Mouse (Mus musculus) forebrain, embryonic 10.5 days (tissue): ENCODE data around the gene Magohb. TPM values are rescaled to one million over a fixed set of nuclear protein-coding genes. Genes with fewer than 3 reads are reported as not detected.
"Not testable (repeated sequence)": the region's sequence is repeated elsewhere in the genome, so short reads cannot be mapped to it uniquely, and the experiment has no call there.

Source experiments
- DNase-seq: peaks from one replicate; pipeline ENCODE4 v3.0.0-alpha.2; 2017; ENCODE audit warnings: low spot score; ENCODE audit errors: extremely low spot score
- H3K27ac ChIP-seq: fragments of 300-500 bp; sonication (generic); 2 replicates; pipeline ENCODE4 v1.5.1; 2016; ENCODE audit warnings: mild to moderate bottlenecking
- H3K27me3 ChIP-seq: fragments of 300-500 bp; sonication (generic); 2 replicates; pipeline ENCODE4 v1.6.1; 2016; ENCODE audit warnings: mild to moderate bottlenecking; ENCODE audit not compliant: poor library complexity, severe bottlenecking
- H3K36me3 ChIP-seq: fragments of 300-500 bp; sonication (generic); replicated peaks from 2 replicates; pipeline ENCODE4 v1.6.1; 2016; ENCODE audit warnings: mild to moderate bottlenecking, moderate library complexity
- H3K4me1 ChIP-seq: fragments of 300-500 bp; sonication (generic); 2 replicates; pipeline ENCODE4 v1.6.1; 2016
- H3K4me3 ChIP-seq: fragments of 300-500 bp; sonication (generic); 2 replicates; pipeline ENCODE4 v1.5.1; 2016; ENCODE audit warnings: mild to moderate bottlenecking, moderate library complexity
- H3K9me3 ChIP-seq: fragments of 300-500 bp; sonication (generic); 2 replicates; pipeline ENCODE4 v1.6.1; 2016; ENCODE audit warnings: mild to moderate bottlenecking, moderate library complexity
- WGBS: fragments of 180-500 bp; shearing (Covaris S2); methylation state at CpG from one replicate; pipeline ENCODE4 v1.1.7; 2016; 5-methylcytosine and 5-hydroxymethylcytosine counted together
- polyA plus RNA-seq: library from polyadenylated mRNA; unstranded; fragments of >200 nt; fragmentation: Nextera tagmentation; extraction: Ambion mirVana; gene quantifications from 2 replicates; pipeline ENCODE4 v1.2.1, GENCODE M21; 2016

Gene Magohb
- polyA plus RNA-seq, 1 experiment from 2014 or later: 59.9 TPM

DNA sequence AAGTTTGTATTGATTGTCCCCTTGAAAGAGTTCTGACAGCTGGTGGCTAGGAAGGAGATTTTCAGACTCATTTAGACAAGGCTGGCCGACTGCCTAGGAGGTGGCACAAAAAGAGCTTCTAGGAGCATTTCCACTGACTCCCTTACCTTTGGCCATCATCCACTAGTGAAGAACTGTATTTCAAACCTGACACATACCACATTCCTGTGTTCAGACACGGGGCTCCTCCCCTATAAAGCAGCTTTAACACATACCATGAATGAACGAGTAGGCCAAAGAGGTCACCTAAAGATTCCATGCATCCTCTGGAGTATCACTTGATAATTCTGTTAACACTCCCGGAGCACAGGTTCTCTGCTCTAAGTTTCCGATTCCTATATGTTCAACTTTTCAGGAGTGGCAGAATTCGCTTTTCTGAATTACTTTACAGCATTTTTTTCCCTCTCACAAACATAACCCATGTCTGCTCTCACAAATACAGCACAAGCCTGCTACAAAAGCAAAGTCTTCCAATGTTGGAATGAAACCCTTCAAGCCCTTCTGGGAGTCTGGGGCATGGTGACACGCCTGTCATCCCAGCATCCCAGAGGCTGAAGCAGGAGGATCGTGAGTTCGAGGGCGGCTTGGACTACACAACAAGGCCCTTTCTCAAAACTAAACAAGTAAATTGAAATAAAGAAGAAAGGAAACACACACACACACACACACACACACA is 611 bp downstream of the Magohb start:
- H3K36me3 ChIP-seq: peaks cover 12% of the 10 kb centered on the region
- H3K27me3 ChIP-seq: no peaks in the 10 kb centered on the region
- H3K4me3 ChIP-seq: peak overlapping the region; percentile 73
- H3K4me1 ChIP-seq: peaks cover 10% of the 10 kb centered on the region
- WGBS: 35% methylated on average over 10 of the region's 10 CpGs
- peak overlapping the region; percentile 91 for H3K27ac ChIP-seq
- peak; percentile 15 for DNase-seq
- no peaks in the 10 kb centered on the region for H3K9me3 ChIP-seq

GRCm38 (mm10) chr6:131290430-131290829 is 2.6 kb downstream of the Magohb start:
- Histone ChIP-seq H3K36me3 (peaks cover 28% of the 10 kb centered on the region), H3K4me3 (no peak overlapping the region), H3K27ac (no peak overlapping the region), H3K9me3 (no peaks in the 10 kb centered on the region), H3K27me3 (no peaks in the 10 kb centered on the region), H3K4me1 (peaks cover 10% of the 10 kb centered on the region)
- no peak for DNase-seq
- 33% methylated on average over 2 of the region's 2 CpGs for WGBS

DNA sequence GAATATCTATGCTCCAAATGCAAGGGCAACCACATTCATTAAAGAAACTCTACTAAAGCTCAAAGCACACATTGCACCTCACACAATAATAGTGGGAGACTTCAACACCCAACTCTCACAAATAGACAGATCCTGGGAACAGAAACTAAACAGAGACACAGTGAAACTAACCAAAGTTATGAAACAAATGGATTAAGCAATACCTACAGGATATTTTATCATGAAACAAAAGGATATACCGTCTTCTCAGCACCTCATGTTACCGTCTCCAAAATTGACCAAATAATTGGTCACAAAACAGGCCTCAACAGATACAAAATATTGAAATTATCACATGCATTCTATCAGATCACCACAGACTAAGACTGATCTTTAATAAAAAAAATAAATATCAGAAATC is 14.9 kb downstream of the Magohb start:
- 94% methylated on average over 2 of the region's 2 CpGs for WGBS
- peaks cover 20% of the 10 kb centered on the region for H3K36me3 ChIP-seq
- not testable (repeated sequence) for H3K9me3 ChIP-seq, H3K4me3 ChIP-seq, H3K27ac ChIP-seq, H3K27me3 ChIP-seq, DNase-seq, H3K4me1 ChIP-seq

- Histone ChIP-seq H3K9me3 (no peaks in the 10 kb centered on the region), H3K4me1 (no peaks in the 10 kb centered on the region), H3K27me3 (no peaks in the 10 kb centered on the region), H3K4me3 (no peak overlapping the region), H3K36me3 (peaks cover 5% of the 10 kb centered on the region), H3K27ac (no peak overlapping the region)
- no peak for DNase-seq
- 92% methylated on average over 4 of the region's 4 CpGs for WGBS
Measured at GRCm38 (mm10) chr6:131276659-131277058, 16.4 kb downstream of the Magohb start.

- H3K9me3 ChIP-seq: 0 out of 2 replicates have a peak, but pooled peaks cover 2% of the 10 kb centered on the region
- no peak overlapping the region for H3K4me3 ChIP-seq
- H3K27ac ChIP-seq: no peak overlapping the region
- H3K4me1 ChIP-seq: no peaks in the 10 kb centered on the region
- peaks cover 3% of the 10 kb centered on the region for H3K36me3 ChIP-seq
- 89% methylated on average over 1 of the region's 1 CpGs for WGBS
- H3K27me3 ChIP-seq: no peaks in the 10 kb centered on the region
- no peak for DNase-seq
Measured at GRCm38 (mm10) chr6:131272311-131272710, 20.7 kb downstream of the Magohb start.

DNA sequence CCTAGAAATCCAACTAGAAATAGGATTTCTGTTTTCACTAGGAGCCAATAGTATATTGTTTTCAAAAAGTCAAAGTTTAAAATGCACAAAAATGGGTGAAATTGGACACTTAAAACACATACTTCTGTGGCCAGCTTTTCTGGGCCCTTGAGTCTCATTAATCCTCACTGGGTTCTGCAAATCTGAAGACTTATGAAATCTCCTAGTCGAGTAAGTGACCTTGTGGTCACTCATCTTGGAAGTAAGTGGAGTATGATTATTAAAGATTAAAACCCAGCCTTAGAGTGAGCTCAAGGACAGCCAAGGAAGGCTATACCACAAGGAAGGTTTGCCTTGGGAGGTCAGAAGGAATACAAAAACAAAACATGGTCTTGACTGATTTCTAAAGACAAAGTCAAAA is 22.7 kb downstream of the Magohb start:
- WGBS: 74% methylated on average over 1 of the region's 1 CpGs
- Histone ChIP-seq H3K36me3 (no peaks in the 10 kb centered on the region), H3K27ac (no peak overlapping the region), H3K27me3 (no peaks in the 10 kb centered on the region), H3K9me3 (0 out of 2 replicates have a peak, but pooled peaks cover 2% of the 10 kb centered on the region), H3K4me3 (no peak overlapping the region), H3K4me1 (no peaks in the 10 kb centered on the region)
- no peak for DNase-seq

DNA sequence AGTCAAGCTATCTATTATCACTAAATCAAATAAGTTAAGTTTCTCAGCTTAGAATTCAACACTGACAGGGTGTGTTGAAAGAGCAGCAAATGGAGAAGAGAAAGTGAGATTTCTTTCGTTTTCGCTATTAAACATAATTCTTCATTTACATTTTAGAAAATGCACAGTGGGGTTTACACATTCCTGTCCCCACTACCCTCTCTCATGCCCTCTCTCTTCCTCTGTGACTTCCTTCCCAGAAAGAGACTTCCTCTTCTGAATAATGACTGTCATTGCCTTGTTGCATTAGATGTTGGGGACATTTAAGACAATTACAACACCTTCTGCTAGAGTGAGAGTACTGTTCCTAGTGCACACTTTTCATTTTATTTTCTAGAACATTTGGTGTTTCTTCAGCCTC is 23.4 kb downstream of the Magohb start:
- H3K27ac ChIP-seq: no peak overlapping the region
- H3K4me3 ChIP-seq: no peak overlapping the region
- no peak for DNase-seq
- no peaks in the 10 kb centered on the region for H3K27me3 ChIP-seq
- 92% methylated on average over 2 of the region's 2 CpGs for WGBS
- H3K9me3 ChIP-seq: peaks cover 4% of the 10 kb centered on the region
- no peaks in the 10 kb centered on the region for H3K4me1 ChIP-seq
- no peaks in the 10 kb centered on the region for H3K36me3 ChIP-seq

DNA sequence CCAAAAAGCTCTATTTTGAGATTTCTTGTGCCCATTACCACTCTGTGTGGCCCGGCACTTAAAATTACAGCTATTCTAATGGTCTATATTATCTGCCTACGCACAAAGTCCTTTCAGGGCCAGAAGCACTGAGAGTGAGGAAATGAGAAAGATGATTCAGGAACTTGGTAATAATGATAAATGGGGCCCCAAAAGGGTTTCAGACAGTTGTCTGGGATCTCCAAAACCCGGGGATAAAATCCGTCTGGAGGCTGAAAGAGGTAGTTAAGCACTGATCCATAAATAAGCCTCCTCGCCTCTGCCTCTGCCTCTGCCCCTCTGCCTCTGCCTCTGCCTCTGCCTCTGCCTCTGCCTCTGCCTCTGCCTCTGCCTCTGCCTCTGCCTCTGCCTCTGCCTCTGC is 28.9 kb downstream of the Magohb start:
- no peak overlapping the region for H3K4me3 ChIP-seq
- H3K9me3 ChIP-seq: peaks cover 25% of the 10 kb centered on the region
- no peaks in the 10 kb centered on the region for H3K4me1 ChIP-seq
- H3K27ac ChIP-seq: no peak overlapping the region
- H3K36me3 ChIP-seq: no peaks in the 10 kb centered on the region
- 74% methylated on average over 5 of the region's 5 CpGs for WGBS
- no peaks in the 10 kb centered on the region for H3K27me3 ChIP-seq
- DNase-seq: no peak

GRCm38 (mm10) chr6:131262778-131263177 is 30.3 kb downstream of the Magohb start:
- Histone ChIP-seq H3K27me3 (no peaks in the 10 kb centered on the region), H3K4me1 (no peaks in the 10 kb centered on the region), H3K36me3 (no peaks in the 10 kb centered on the region), H3K9me3 (peaks cover 23% of the 10 kb centered on the region), H3K27ac (no peak overlapping the region), H3K4me3 (no peak overlapping the region)
- DNase-seq: no peak
- 66% methylated on average over 3 of the region's 3 CpGs for WGBS

- Histone ChIP-seq H3K36me3 (no peaks in the 10 kb centered on the region), H3K9me3 (peaks cover 23% of the 10 kb centered on the region), H3K27me3 (no peaks in the 10 kb centered on the region), H3K4me3 (no peak overlapping the region), H3K4me1 (no peaks in the 10 kb centered on the region), H3K27ac (no peak overlapping the region)
- WGBS: 82% methylated on average over 3 of the region's 3 CpGs
- DNase-seq: no peak
Measured at GRCm38 (mm10) chr6:131262009-131262408, 31.0 kb downstream of the Magohb start.

GRCm38 (mm10) chr6:131247206-131247605 is 45.8 kb downstream of the Magohb start, which contains the start of gene Klra2:
Klra2 (minus strand) TSS chr6:131247362.
- H3K4me3 ChIP-seq: no peak within 1 kb of the TSS
- peaks cover 4% of the 10 kb centered on the region; the same call in 1 of the 2 replicates for H3K9me3 ChIP-seq
- H3K36me3 ChIP-seq: no peaks in the 10 kb centered on the region
- no peak for DNase-seq
- WGBS: 94% methylated on average over 2 of the region's 2 CpGs
- no peaks in the 10 kb centered on the region for H3K27me3 ChIP-seq
- no peak within 1 kb of the TSS for H3K27ac ChIP-seq
- H3K4me1 ChIP-seq: no peaks in the 10 kb centered on the region

DNA sequence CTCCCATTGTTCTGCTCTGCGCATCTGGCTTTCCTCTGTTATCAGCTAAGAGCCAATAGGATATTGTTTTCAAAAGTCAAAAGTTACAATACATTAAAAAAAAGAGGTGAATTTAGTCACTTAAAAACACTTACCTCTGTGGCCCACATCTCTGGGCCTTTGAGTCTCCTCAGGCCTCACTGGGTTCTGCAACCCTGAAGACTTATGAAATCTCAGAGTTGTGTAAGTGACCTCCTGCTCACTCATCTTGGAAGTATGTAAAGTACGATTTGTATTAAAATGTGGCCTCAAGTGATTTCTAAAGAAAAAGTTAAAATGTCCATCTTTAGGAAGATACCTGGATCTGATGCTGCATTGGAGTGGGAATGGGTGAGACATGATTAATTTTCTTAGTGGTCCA is 48.0 kb downstream of the Magohb start:
- no peak for DNase-seq
- 83% methylated on average over 2 of the region's 2 CpGs for WGBS
- no peaks in the 10 kb centered on the region for H3K36me3 ChIP-seq
- H3K4me3 ChIP-seq: no peak overlapping the region
- H3K4me1 ChIP-seq: no peaks in the 10 kb centered on the region
- H3K27ac ChIP-seq: no peak overlapping the region
- H3K9me3 ChIP-seq: peaks cover 4% of the 10 kb centered on the region; the same call in 1 of the 2 replicates
- H3K27me3 ChIP-seq: no peaks in the 10 kb centered on the region
